Mouse (Mus musculus) hindbrain, postnatal 0 days (tissue): ENCODE measurements around the gene Ctu2. TPM values are rescaled to one million over a fixed set of nuclear protein-coding genes. Genes with fewer than 3 reads are reported as not detected.

Experiments
- ATAC-seq: fragments of 200-750 bp; cut with Nextera tagmentation; 2 replicates; pipeline ENCODE4 v1.8.0; 2017; ENCODE audit warnings: mild to moderate bottlenecking, moderate TSS enrichment, moderate library complexity
- DNase-seq: peaks from one replicate; pipeline ENCODE4 v3.0.0-alpha.2; 2015; ENCODE audit warnings: low spot score
- H3K27ac ChIP-seq: fragments of 300-500 bp; sonication (generic); 2 replicates; pipeline ENCODE4 v1.5.1; 2014; ENCODE audit warnings: mild to moderate bottlenecking
- H3K27me3 ChIP-seq: fragments of 300-500 bp; sonication (generic); 2 replicates; pipeline ENCODE4 v1.6.1; 2014; ENCODE audit warnings: low read length, mixed read lengths; ENCODE audit not compliant: insufficient read depth
- H3K36me3 ChIP-seq: fragments of 300-500 bp; sonication (generic); 2 replicates; pipeline ENCODE4 v1.6.1; 2014; ENCODE audit warnings: low read length, mixed read lengths; ENCODE audit not compliant: insufficient read depth
- H3K4me1 ChIP-seq: fragments of 300-500 bp; sonication (generic); 2 replicates; pipeline ENCODE4 v1.6.1; 2014; ENCODE audit warnings: antibody characterized with exemption, low read length, mixed read lengths; ENCODE audit not compliant: insufficient read depth
- H3K4me2 ChIP-seq: fragments of 300-500 bp; sonication (generic); 2 replicates; pipeline ENCODE4 v1.6.1; 2014; ENCODE audit warnings: low read depth, mild to moderate bottlenecking, low read length, moderate library complexity, mixed read lengths
- H3K4me3 ChIP-seq: fragments of 300-500 bp; sonication (generic); 2 replicates; pipeline ENCODE4 v1.5.1; 2014; ENCODE audit warnings: low read length
- H3K9ac ChIP-seq: fragments of 300-500 bp; sonication (generic); replicated peaks from 2 replicates; pipeline ENCODE4 v1.6.1; 2014; ENCODE audit warnings: mild to moderate bottlenecking, low read length, moderate library complexity, mixed read lengths
- H3K9me3 ChIP-seq: fragments of 300-500 bp; sonication (generic); 2 replicates; pipeline ENCODE4 v1.6.1; 2016; ENCODE audit warnings: low read length, mixed read lengths
- CTCF ChIP-seq: IDR thresholded peaks from 2 replicates; pipeline ENCODE4 v1.5.1; 2016; ENCODE audit warnings: antibody characterized with exemption, control low read depth, low read depth
- WGBS: fragments of 180-500 bp; shearing (Covaris S2); extraction: QIAGEN DNeasy Blood & Tissue Kit; methylation state at CpG from one replicate; pipeline ENCODE4 v1.1.7; 2014; 5-methylcytosine and 5-hydroxymethylcytosine counted together
- microRNA-seq, 2 experiments: library from miRNA; unstranded; fragments of <30 nt; microRNA quantifications; one replicate each; pipeline ENCODE4; 2016
- polyA plus RNA-seq: library from polyadenylated mRNA; unstranded; fragments of >200 nt; fragmentation: Nextera tagmentation; extraction: Ambion mirVana; gene quantifications from 2 replicates; pipeline ENCODE4 v1.2.1, GENCODE M21; 2015
- total RNA-seq: library from RNA; depleted of rRNA; stranded (reverse); fragments of >200 nt; gene quantifications from 2 replicates; pipeline ENCODE4 v1.2.3, GENCODE M21; 2014; rRNA removed

The Ctu2 gene
- total and polyA plus RNA-seq, 2 experiments from 2014 or later, result 49.8 to 85.4 TPM

DNA sequence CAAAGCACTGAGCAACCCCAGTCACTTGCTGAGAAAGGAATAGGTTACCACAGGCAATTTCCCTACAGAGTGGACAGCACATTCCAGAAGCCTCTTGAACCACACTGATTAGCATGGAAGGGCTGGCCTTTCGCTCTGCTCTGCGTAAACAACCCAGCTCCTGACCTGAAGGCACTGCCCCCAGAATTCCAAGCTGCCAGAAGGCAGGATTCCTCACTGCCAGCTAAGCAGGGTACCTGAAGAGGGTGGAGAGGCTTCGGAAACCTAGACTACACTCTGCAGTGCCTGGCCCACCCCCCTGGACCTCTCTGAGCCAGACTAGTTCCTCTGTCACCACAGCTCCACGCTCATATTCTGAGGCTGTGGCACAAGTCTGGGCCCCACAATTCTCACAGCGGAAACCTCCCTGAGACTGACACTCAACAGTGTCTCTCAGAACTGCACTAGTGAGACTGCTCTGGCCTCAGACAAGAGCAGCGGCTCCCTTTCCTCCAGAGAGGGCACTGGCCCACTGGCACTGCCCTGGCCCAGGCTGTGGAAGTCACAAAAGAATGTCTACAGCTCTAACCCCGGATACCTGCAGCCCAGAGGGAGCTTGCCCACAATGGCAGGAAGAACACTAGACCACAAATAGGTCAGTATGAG lies 50.7 kb downstream of the Ctu2 start:
- no peak for DNase-seq

GRCm38 (mm10) chr8:122527937-122528336 lies 52.0 kb downstream of the Ctu2 start:
- no peak for TF ChIP-seq CTCF
- peaks cover 20% of the 10 kb centered on the region for H3K4me1 ChIP-seq
- ATAC-seq, result no peak
- no peaks in the 10 kb centered on the region for H3K27me3 ChIP-seq
- H3K9me3 ChIP-seq, result no peaks in the 10 kb centered on the region
- H3K4me2 ChIP-seq, result no peak overlapping the region
- no peak overlapping the region for H3K27ac ChIP-seq
- 87% methylated on average over 3 of the region's 3 CpGs for WGBS
- no peak overlapping the region for H3K4me3 ChIP-seq
- no peak overlapping the region for H3K9ac ChIP-seq
- DNase-seq, result no peak
- H3K36me3 ChIP-seq, result no peaks in the 10 kb centered on the region

More for the DNA sequence above, 50.7 kb downstream of the Ctu2 start:
- WGBS, result 69% methylated on average over 7 of the region's 7 CpGs
- H3K9ac ChIP-seq, result no peak overlapping the region
- no peak for ATAC-seq
- no peak overlapping the region for H3K4me2 ChIP-seq
- no peaks in the 10 kb centered on the region for H3K36me3 ChIP-seq
- H3K27me3 ChIP-seq, result no peaks in the 10 kb centered on the region
- no peaks in the 10 kb centered on the region for H3K9me3 ChIP-seq
- H3K4me3 ChIP-seq, result no peak overlapping the region
- peaks cover 22% of the 10 kb centered on the region for H3K4me1 ChIP-seq
- no peak overlapping the region for H3K27ac ChIP-seq
- no peak for TF ChIP-seq CTCF

DNA sequence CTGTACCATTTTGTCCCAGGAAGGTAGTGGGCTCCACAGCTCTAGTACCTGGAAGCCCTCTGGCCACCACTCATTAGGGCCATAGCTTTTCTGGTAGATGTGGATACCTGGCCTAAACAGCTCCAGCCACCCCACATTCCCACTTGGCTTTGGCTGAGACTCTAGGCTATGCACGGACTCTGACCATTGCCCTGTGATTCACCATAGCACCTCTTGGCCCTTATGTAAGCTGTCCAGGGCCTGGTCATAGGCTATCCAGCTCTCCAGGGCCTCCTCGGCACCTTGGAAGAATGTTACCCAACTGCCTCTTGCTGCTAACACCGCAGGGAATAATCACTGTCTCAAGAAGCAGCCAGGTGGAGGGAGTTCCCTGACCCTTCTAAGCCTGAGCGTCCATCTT lies 53.2 kb downstream of the Ctu2 start:
- DNase-seq, result no peak

GRCm38 (mm10) chr8:122531312-122531711 lies 55.4 kb downstream of the Ctu2 start:
- Histone ChIP-seq H3K9ac (no peak overlapping the region), H3K36me3 (no peaks in the 10 kb centered on the region), H3K4me1 (no peaks in the 10 kb centered on the region), H3K4me3 (no peak overlapping the region), H3K27me3 (no peaks in the 10 kb centered on the region), H3K9me3 (no peaks in the 10 kb centered on the region), H3K27ac (no peak overlapping the region), H3K4me2 (no peak overlapping the region)
- DNase-seq (no peak), ATAC-seq (no peak)
- WGBS, result 83% methylated on average over 8 of the region's 8 CpGs
- TF ChIP-seq CTCF, result no peak

More for the DNA sequence above, 53.2 kb downstream of the Ctu2 start:
- no peak for TF ChIP-seq CTCF
- Histone ChIP-seq H3K36me3 (no peaks in the 10 kb centered on the region), H3K4me2 (no peak overlapping the region), H3K4me3 (no peak overlapping the region), H3K9me3 (no peaks in the 10 kb centered on the region), H3K9ac (no peak overlapping the region), H3K27me3 (no peaks in the 10 kb centered on the region), H3K27ac (no peak overlapping the region), H3K4me1 (peaks cover 10% of the 10 kb centered on the region)
- ATAC-seq, result no peak
- 93% methylated on average over 4 of the region's 4 CpGs for WGBS

Small RNAs within 50 kb of the gene (microRNA-seq; reads per million reads assigned to microRNA genes)
- 0 reads per million in 2 experiments for gene Gm24366

Other genes starting within 250 kb of the Ctu2 start
- 28.0 and 37.6 TPM in 2 replicates for gene Zfpm1, start 194.0 kb upstream of the Ctu2 start, total RNA-seq
- gene Zfpm1, start 194.0 kb upstream of the Ctu2 start, polyA plus RNA-seq, result 1.5 and 2.0 TPM in 2 replicates
- gene Trhr2, start 115.4 kb upstream of the Ctu2 start, total RNA-seq, result 2.0 and 3.2 TPM in 2 replicates
- 0.45 and 0.57 TPM in 2 replicates for gene Trhr2, start 115.4 kb upstream of the Ctu2 start, polyA plus RNA-seq
- 24.4 and 25.6 TPM in 2 replicates for gene Zc3h18, start 99.5 kb upstream of the Ctu2 start, total RNA-seq
- gene Zc3h18, start 99.5 kb upstream of the Ctu2 start, polyA plus RNA-seq, result 25.2 and 25.3 TPM in 2 replicates
- 0.52 TPM in 1 of 2 replicates, not detected in the other for gene Il17c, start 54.1 kb upstream of the Ctu2 start, total RNA-seq
- 0.21 TPM in 1 of 2 replicates, not detected in the other for gene Il17c, start 54.1 kb upstream of the Ctu2 start, polyA plus RNA-seq
- gene Cyba, start 43.2 kb upstream of the Ctu2 start, total RNA-seq, result 19.6 and 30.6 TPM in 2 replicates
- 44.0 and 46.2 TPM in 2 replicates for gene Cyba, start 43.2 kb upstream of the Ctu2 start, polyA plus RNA-seq
- gene Mvd, start 32.7 kb upstream of the Ctu2 start, total RNA-seq, result 67.1 and 89.6 TPM in 2 replicates
- 55.2 and 55.5 TPM in 2 replicates for gene Mvd, start 32.7 kb upstream of the Ctu2 start, polyA plus RNA-seq
- gene Snai3, start 15.4 kb upstream of the Ctu2 start, total RNA-seq, result not detected in 2 replicates
- not detected in 2 replicates for gene Snai3, start 15.4 kb upstream of the Ctu2 start, polyA plus RNA-seq
- gene Rnf166, start 79 bp upstream of the Ctu2 start, total RNA-seq, result 37.4 and 48.8 TPM in 2 replicates
- 22.6 and 27.0 TPM in 2 replicates for gene Rnf166, start 79 bp upstream of the Ctu2 start, polyA plus RNA-seq
- 10.0 and 17.5 TPM in 2 replicates for gene Piezo1, start 75.2 kb downstream of the Ctu2 start, total RNA-seq
- 1.2 and 1.3 TPM in 2 replicates for gene Piezo1, start 75.2 kb downstream of the Ctu2 start, polyA plus RNA-seq
- 24.9 and 26.3 TPM in 2 replicates for gene Cdt1, start 91.9 kb downstream of the Ctu2 start, total RNA-seq
- gene Cdt1, start 91.9 kb downstream of the Ctu2 start, polyA plus RNA-seq, result 10.7 and 11.7 TPM in 2 replicates
- 113 and 123 TPM in 2 replicates for gene Aprt, start 100.8 kb downstream of the Ctu2 start, total RNA-seq
- gene Aprt, start 100.8 kb downstream of the Ctu2 start, polyA plus RNA-seq, result 183 and 189 TPM in 2 replicates
- 12.0 and 14.2 TPM in 2 replicates for gene Galns, start 135.3 kb downstream of the Ctu2 start, total RNA-seq
- gene Galns, start 135.3 kb downstream of the Ctu2 start, polyA plus RNA-seq, result 9.1 and 10.0 TPM in 2 replicates
- gene Trappc2l, start 135.5 kb downstream of the Ctu2 start, total RNA-seq, result 7.6 and 11.4 TPM in 2 replicates
- 117 and 130 TPM in 2 replicates for gene Trappc2l, start 135.5 kb downstream of the Ctu2 start, polyA plus RNA-seq
- gene Pabpn1l, start 146.6 kb downstream of the Ctu2 start, total RNA-seq, result not detected in 2 replicates
- gene Pabpn1l, start 146.6 kb downstream of the Ctu2 start, polyA plus RNA-seq, result not detected in 2 replicates
- gene Cbfa2t3, start 223.0 kb downstream of the Ctu2 start, total RNA-seq, result 9.2 and 10.0 TPM in 2 replicates
- gene Cbfa2t3, start 223.0 kb downstream of the Ctu2 start, polyA plus RNA-seq, result 12.4 and 12.6 TPM in 2 replicates